Mouse (Mus musculus): ENCODE results near the gene Carm1. TPM values are rescaled to one million over a fixed set of nuclear protein-coding genes. Genes with fewer than 3 reads are reported as not detected.
A peak's percentile ranks its signal among the peaks of the same experiment; 100 is the strongest.
"Not testable (repeated sequence)": the region's sequence is repeated elsewhere in the genome, so short reads cannot be mapped to it uniquely, and the experiment has no call there.

Gene Carm1
- polyA plus RNA-seq, 1 experiment from 2014 or later: 72.3 TPM

DNA sequence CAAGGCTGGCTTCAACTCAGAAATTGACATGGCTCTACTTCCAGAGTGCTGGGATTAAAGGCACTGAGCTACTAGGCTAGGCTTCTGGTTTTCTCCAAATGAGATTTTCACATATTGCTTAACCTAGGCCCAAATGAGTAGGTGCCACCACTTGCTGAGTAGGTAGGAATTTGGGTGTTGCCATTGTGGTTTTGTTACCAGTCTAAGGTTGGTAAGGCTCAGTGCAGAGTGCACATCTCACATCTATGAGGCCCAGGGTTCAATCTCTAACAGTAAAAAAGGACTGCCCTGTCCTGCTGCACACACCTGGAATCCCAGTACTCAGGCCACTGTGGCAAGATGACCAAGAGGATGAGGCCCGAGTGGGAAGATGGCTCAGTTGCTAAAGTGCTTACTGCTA lies 38.7 kb downstream of the Carm1 start:
- no peaks in the 10 kb centered on the region for H3K27me3 ChIP-seq
- no peak overlapping the region for H3K4me3 ChIP-seq (replicated peaks)
- no peak for ATAC-seq (ENCODE audit: insufficient number of reproducible peaks, insufficient read depth, low FRiP score, low TSS enrichment, low read depth)
- peaks cover 98% of the 10 kb centered on the region for H3K36me3 ChIP-seq
- no peaks in the 10 kb centered on the region for H3K4me1 ChIP-seq (replicated peaks)
- H3K27ac ChIP-seq: no peak overlapping the region
- no peak overlapping the region for H3K4me2 ChIP-seq
- 93% methylated on average over 1 of the region's 1 CpGs for WGBS
- H3K9me3 ChIP-seq: no peaks in the 10 kb centered on the region
- H3K9ac ChIP-seq (replicated peaks): no peak overlapping the region

DNA sequence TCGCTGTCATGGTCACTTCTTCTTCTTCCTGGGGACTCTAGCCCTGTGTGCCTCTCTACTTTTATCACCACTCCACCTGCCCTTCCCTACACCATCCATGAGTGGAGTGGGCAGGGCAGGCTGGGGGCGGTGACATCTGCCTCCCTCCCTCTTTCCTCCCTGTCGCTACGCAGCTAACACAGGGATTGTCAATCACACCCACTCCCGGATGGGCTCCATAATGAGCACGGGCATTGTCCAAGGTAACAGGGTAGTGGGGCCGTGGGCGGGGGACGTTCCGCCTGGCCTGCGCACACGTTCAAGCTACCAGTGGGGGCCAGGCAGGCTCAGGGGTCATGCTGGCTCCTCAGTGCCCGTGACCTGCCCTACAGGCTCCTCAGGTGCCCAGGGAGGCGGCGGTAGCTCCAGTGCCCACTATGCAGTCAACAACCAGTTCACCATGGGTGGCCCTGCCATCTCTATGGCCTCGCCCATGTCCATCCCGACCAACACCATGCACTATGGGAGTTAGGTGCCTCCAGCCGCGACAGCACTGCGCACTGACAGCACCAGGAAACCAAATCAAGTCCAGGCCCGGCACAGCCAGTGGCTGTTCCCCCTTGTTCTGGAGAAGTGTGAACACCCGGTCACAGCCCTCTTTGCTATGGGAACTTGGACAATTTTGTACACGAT lies 41.1 kb downstream of the Carm1 start:
- H3K27ac ChIP-seq: no peak overlapping the region
- peaks cover 84% of the 10 kb centered on the region for H3K36me3 ChIP-seq
- no peaks in the 10 kb centered on the region for H3K27me3 ChIP-seq
- no peak overlapping the region for H3K4me3 ChIP-seq (replicated peaks)
- H3K4me2 ChIP-seq: no peak overlapping the region
- H3K9ac ChIP-seq (replicated peaks): no peak overlapping the region
- 88% methylated on average over 23 of the region's 23 CpGs for WGBS
- no peaks in the 10 kb centered on the region for H3K9me3 ChIP-seq
- peaks cover 9% of the 10 kb centered on the region for H3K4me1 ChIP-seq (replicated peaks)
- ATAC-seq (ENCODE audit: insufficient number of reproducible peaks, insufficient read depth, low FRiP score, low TSS enrichment, low read depth): no peak

DNA sequence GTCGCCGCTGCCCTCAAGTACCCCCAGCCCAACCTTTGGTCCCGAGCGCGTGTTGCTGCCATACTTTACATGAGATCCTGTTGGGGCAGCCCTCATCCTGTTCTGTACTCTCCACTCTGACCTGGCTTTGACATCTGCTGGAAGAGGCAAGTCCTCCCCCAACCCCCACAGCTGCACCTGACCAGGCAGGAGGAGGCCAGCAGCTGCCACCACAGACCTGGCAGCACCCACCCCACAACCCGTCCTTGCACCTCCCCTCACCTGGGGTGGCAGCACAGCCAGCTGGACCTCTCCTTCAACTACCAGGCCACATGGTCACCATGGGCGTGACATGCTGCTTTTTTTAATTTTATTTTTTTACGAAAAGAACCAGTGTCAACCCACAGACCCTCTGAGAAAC lies 41.7 kb downstream of the Carm1 start:
- Histone ChIP-seq H3K36me3 (peaks cover 78% of the 10 kb centered on the region), H3K27ac (no peak overlapping the region), H3K27me3 (no peaks in the 10 kb centered on the region), H3K4me1 (replicated peaks) (peaks cover 9% of the 10 kb centered on the region), H3K4me3 (replicated peaks) (no peak overlapping the region), H3K9me3 (no peaks in the 10 kb centered on the region), H3K4me2 (no peak overlapping the region), H3K9ac (replicated peaks) (no peak overlapping the region)
- ATAC-seq (ENCODE audit: insufficient number of reproducible peaks, insufficient read depth, low FRiP score, low TSS enrichment, low read depth): no peak
- 89% methylated on average over 8 of the region's 8 CpGs for WGBS

DNA sequence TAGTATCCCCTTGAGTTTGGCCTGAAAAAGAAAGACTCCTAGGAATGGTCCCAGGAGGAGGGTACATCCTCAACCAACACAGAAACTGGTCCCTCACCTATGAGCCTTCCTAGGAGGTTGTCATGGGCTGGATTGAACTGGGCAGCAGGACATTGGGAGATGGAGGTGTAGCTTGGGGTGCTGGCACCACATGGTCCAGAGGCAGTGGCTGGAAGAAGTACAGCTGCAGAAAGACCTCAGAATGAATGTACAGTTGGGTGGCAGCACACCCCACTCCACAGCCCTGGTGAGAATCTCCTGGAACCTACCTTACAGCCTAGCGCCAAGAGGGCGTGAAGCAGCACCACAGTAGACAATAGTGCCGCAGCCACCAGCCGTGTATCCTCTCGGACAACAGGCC lies 42.8 kb downstream of the Carm1 start:
- 93% methylated on average over 5 of the region's 5 CpGs for WGBS
- H3K27ac ChIP-seq: no peak overlapping the region
- no peaks in the 10 kb centered on the region for H3K27me3 ChIP-seq
- H3K9me3 ChIP-seq: no peaks in the 10 kb centered on the region
- peaks cover 20% of the 10 kb centered on the region for H3K4me1 ChIP-seq (replicated peaks)
- no peak overlapping the region for H3K4me2 ChIP-seq
- peaks cover 68% of the 10 kb centered on the region for H3K36me3 ChIP-seq
- no peak overlapping the region for H3K9ac ChIP-seq (replicated peaks)
- no peak overlapping the region for H3K4me3 ChIP-seq (replicated peaks)
- no peak for ATAC-seq (ENCODE audit: insufficient number of reproducible peaks, insufficient read depth, low FRiP score, low TSS enrichment, low read depth)

DNA sequence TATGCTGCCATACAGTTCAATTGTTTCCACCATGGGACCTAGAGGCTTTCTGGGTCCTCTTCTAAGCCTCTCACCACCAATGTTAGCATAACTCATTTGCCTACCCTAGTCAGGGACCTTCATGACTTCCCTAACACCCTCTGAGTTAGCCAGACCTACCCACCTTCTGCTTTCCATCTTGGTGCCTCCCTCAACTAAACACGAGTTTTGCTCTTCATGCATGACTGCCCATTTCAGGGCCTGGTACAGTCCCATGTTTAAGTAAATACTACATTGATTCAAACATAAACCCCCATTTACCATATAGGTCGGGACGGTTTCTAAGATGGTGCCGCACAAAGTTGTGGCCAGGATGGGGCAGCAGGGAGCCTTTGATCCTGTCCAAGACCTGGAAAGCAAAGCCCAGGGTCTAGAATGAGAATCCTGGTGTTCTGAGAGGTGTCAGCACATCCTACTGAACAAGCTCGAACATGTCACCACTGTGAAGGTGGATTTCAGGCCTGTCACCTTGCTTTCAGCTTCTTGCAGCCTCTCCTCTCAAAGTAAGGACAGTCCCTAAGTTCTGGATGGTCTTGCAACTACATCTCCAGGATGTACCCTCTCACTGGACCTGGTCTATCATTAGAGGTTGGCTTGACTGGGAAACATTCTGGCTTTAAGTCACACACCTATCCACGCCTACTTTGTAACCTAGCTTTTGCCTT lies 44.6 kb downstream of the Carm1 start:
- no peak for ATAC-seq (ENCODE audit: insufficient number of reproducible peaks, insufficient read depth, low FRiP score, low TSS enrichment, low read depth)
- H3K4me3 ChIP-seq (replicated peaks): peak overlapping the region; percentile 97; the same call in 1 of the 2 replicates
- peaks cover 64% of the 10 kb centered on the region for H3K36me3 ChIP-seq
- no peak overlapping the region; the same call in 1 of the 2 replicates for H3K9ac ChIP-seq (replicated peaks)
- H3K9me3 ChIP-seq: no peaks in the 10 kb centered on the region
- 87% methylated on average over 6 of the region's 6 CpGs for WGBS
- peaks cover 20% of the 10 kb centered on the region for H3K4me1 ChIP-seq (replicated peaks)
- no peak overlapping the region for H3K27ac ChIP-seq
- H3K4me2 ChIP-seq: peak overlapping the region; percentile 95
- H3K27me3 ChIP-seq: no peaks in the 10 kb centered on the region

DNA sequence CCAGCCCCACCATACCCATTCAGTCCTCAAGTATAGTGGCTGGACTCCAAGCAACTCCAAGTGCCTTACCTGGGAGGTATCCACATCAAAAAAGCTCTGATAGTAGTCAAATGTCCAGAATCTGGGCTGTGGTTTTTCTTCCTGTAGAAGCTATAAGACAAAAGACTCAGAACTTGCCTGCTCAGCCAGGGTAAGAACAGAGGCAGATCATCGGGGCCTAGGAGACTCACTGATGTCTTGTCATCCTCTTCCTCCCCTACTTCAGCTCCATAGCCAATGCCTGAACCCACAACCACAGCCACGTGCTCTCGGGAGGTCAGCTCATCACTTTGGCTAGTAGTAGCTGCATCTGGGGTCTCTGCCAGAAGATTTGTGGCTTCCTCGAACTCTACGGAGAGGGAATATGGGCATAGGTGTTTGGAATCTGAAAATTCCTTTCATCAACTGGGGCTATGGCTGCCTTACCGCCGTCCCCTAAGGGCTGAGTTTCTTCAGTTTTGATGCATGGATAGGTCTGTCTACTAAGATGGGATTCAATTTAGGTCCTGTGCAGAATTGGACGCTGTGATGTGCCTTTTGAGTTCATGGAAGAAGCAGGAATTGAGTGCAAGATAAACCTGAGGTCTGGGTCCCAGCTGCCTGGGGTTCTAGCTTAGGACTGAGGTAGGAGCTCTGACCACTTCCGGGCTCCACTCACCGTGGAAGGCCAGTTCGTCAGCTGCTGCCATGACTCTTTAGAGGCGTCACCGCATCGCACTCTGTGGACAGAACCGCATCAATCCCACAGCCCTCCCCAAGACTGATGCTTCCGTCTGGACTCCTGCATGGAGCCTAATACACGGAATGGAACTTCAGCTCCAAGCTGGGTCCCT lies 45.4 kb downstream of the Carm1 start:
- H3K9ac ChIP-seq (replicated peaks): peak overlapping the region; percentile 93
- no peaks in the 10 kb centered on the region for H3K9me3 ChIP-seq
- H3K4me2 ChIP-seq: peak overlapping the region; percentile 95
- H3K27ac ChIP-seq: peak overlapping the region; percentile 64; the same call in 1 of the 2 replicates
- H3K36me3 ChIP-seq: peaks cover 57% of the 10 kb centered on the region
- peaks cover 20% of the 10 kb centered on the region for H3K4me1 ChIP-seq (replicated peaks)
- H3K27me3 ChIP-seq: no peaks in the 10 kb centered on the region
- 24% methylated on average over 17 of the region's 17 CpGs for WGBS
- peak overlapping the region; percentile 97 for H3K4me3 ChIP-seq (replicated peaks)
- ATAC-seq (ENCODE audit: insufficient number of reproducible peaks, insufficient read depth, low FRiP score, low TSS enrichment, low read depth): peak; percentile 58

DNA sequence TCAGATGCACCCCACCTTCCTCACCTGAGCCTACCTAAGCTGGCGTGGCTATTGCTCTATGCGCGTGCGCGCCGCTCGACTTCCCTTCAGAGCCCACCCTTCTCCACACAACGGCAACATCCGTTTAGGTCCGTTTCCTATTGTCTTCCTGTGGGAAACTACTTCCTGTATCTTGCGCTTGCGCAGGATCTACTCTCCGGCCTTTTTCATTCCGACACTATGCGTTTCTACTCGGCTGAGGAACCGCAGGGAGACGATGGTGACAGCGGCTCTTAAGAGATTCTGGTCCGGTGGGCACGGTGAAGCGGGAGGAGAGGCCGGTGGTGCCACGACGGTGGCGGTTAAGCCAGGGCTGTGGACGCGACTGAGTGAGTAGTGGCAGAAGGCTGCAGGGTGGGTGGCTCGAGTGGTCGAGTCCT lies 46.0 kb downstream of the Carm1 start, which contains the start of the genes Timm29 and Yipf2:
Gene Timm29, plus strand, starts transcription at position 20 of the 419 bp plus-strand sequence.
Gene Yipf2, minus strand, starts transcription at position 126 of the 419 bp plus-strand sequence.
- Histone ChIP-seq H3K4me3 (replicated peaks) (peak within 1 kb of the TSS; percentile 97), H3K4me2 (peak within 1 kb of the TSS; percentile 95), H3K27me3 (no peaks in the 10 kb centered on the region), H3K27ac (peak within 1 kb of the TSS; percentile 83), H3K36me3 (peaks cover 51% of the 10 kb centered on the region), H3K9me3 (no peaks in the 10 kb centered on the region), H3K4me1 (replicated peaks) (peaks cover 20% of the 10 kb centered on the region), H3K9ac (replicated peaks) (peak within 1 kb of the TSS; percentile 93)
- WGBS: under 1% methylated on average over 30 of the region's 30 CpGs
- ATAC-seq (ENCODE audit: insufficient number of reproducible peaks, insufficient read depth, low FRiP score, low TSS enrichment, low read depth): peak; percentile 92

DNA sequence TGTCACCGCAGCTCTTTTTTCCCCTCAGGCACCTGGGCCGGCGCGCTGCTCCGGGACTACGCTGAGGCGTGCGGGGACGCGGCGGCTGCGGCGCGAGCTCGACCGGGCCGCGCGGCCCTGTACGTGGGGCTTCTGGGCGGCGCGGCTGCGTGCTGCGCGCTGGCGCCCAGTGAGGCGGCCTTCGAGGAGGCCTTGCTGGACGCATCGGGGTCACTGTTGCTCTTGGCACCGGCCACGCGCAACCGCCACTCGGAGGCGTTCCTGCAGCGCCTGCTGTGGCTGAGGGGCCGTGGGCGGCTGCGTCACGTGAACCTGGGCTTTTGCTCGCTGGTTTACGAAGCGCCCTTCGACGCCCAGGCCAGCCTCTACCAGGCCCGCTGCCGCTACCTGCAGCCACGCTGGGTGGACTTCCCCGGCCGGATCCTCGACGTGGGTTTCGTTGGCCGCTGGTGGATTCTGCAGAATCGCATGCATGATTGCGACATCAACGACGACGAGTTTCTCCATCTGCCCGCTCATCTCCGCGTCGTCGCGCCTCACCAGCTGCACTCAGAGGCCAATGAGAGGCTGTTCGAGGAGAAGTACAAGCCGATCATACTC lies 46.5 kb downstream of the Carm1 start:
- H3K36me3 ChIP-seq: peaks cover 46% of the 10 kb centered on the region
- no peaks in the 10 kb centered on the region for H3K27me3 ChIP-seq
- peak; percentile 37; the same call in 1 of the 2 replicates for ATAC-seq (ENCODE audit: insufficient number of reproducible peaks, insufficient read depth, low FRiP score, low TSS enrichment, low read depth)
- peak overlapping the region; percentile 97 for H3K4me3 ChIP-seq (replicated peaks)
- peak overlapping the region; percentile 83 for H3K27ac ChIP-seq
- no peaks in the 10 kb centered on the region for H3K9me3 ChIP-seq
- WGBS: 2% methylated on average over 69 of the region's 69 CpGs
- H3K9ac ChIP-seq (replicated peaks): peak overlapping the region; percentile 93
- H3K4me2 ChIP-seq: peak overlapping the region; percentile 95
- H3K4me1 ChIP-seq (replicated peaks): peaks cover 20% of the 10 kb centered on the region

DNA sequence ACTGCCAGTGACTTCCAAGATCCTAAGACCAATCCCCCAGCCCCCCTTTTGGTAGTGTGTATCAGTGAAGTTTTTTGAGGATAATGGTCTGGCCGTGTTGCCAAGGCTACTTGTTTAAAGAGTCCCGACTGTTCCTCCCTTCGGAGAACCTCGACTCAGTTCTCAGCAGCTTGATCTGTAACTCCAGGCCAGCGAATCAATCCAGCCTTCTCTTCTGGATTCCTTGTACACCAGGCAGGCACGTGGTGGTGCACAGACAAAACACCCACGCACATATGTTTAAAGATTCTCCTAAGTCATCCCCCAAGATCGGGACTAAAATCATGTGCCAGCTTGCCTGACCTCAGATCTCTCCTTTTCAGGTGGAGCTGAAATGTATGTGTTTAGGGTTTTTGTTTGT lies 47.7 kb downstream of the Carm1 start:
- not testable (repeated sequence) for H3K9ac ChIP-seq (replicated peaks); H3K9me3 ChIP-seq; H3K27ac ChIP-seq; H3K27me3 ChIP-seq; ATAC-seq (ENCODE audit: insufficient number of reproducible peaks, insufficient read depth, low FRiP score, low TSS enrichment, low read depth)
- H3K36me3 ChIP-seq: peaks cover 35% of the 10 kb centered on the region
- peak overlapping the region; percentile 95 for H3K4me2 ChIP-seq
- 91% methylated on average over 8 of the region's 8 CpGs for WGBS
- peak overlapping the region; percentile 97; the same call in 1 of the 2 replicates for H3K4me3 ChIP-seq (replicated peaks)
- peaks cover 20% of the 10 kb centered on the region for H3K4me1 ChIP-seq (replicated peaks)

DNA sequence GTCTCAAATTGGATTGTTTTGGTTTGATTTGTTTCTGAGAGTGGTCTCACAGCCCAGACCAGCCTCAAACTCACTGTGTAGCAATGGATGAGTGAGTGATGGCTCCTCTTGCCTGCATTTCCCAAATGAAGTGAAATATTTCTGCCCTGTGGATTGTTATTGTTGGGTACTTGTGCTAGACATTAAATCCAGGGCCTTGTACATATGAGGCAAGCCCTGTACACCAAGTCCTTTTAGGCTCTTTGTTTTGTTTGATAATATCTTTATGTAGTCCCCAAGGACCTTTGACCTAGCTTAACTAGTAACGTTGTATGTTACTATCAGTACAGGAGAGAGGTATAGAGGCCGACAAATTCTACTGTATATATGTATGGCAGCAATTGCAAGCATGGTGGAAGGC lies 48.1 kb downstream of the Carm1 start:
- Histone ChIP-seq H3K27me3 (no peaks in the 10 kb centered on the region), H3K4me2 (no peak overlapping the region), H3K9me3 (no peaks in the 10 kb centered on the region), H3K4me3 (replicated peaks) (no peak overlapping the region), H3K27ac (no peak overlapping the region), H3K36me3 (peaks cover 30% of the 10 kb centered on the region), H3K9ac (replicated peaks) (no peak overlapping the region), H3K4me1 (replicated peaks) (peaks cover 20% of the 10 kb centered on the region)
- ATAC-seq (ENCODE audit: insufficient number of reproducible peaks, insufficient read depth, low FRiP score, low TSS enrichment, low read depth): no peak
- WGBS: 87% methylated on average over 2 of the region's 2 CpGs
